Mouse (Mus musculus) layer of hippocampus, postnatal 36 days (tissue): Measurements from ENCODE around the gene Large2. TPM values are rescaled to one million over a fixed set of nuclear protein-coding genes. Genes with fewer than 3 reads are reported as not detected.

ENCODE experiments used
- DNase-seq, 2 experiments: peaks; one replicate each; pipeline ENCODE4 v3.0.0; 2022
- total RNA-seq, 2 experiments: library from RNA; stranded (reverse); gene quantifications; 2 replicates each; pipeline ENCODE4 v1.2.3; 2021

The Large2 gene
- total RNA-seq, 2 experiments from 2014 or later: 0.81 TPM; not detected in 1

DNA sequence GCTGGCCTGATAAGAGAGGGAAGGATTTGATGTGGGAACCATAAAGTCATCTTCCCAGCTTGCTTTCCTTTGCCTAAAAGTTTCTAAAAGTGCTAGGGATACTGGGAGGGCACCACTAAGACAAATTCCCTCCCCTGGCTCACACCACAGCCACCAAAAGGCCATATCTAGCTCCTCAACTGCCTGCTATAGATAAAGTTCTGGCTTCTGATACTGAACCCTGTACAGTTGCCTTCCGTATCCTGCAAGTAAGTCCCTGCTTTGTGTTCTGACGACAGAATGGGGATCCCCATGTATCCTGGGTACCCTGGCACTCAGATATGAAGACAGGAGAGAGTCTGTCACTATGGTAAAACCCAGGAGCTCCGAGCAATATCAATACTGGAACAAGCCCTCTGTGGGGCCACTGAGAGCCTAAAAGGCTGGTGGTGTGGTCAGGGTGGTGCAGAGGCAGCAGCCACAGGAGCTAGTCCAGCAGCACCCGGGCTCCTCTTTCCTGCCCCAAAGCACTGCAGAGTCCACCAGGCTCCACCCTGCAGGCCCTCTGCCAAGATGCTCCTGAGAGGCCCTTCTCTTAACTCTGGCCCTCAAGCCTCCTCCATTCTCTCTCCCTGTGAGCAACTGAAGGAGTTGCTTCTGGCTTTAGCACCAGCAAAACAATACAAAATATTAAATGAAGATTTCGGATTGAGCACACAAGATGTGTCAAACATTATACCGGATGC is 15.7 kb upstream of the Large2 start:
- DNase-seq: no peak

GRCm38 (mm10) chr2:92389645-92390044 is 15.0 kb upstream of the Large2 start:
- DNase-seq: no peak

GRCm38 (mm10) chr2:92388891-92389641 is 14.4 kb upstream of the Large2 start:
- DNase-seq: peak; percentile 89 to 94

- no peak for DNase-seq
Measured at GRCm38 (mm10) chr2:92388081-92388517, 13.4 kb upstream of the Large2 start.

GRCm38 (mm10) chr2:92387646-92388045 is 13.0 kb upstream of the Large2 start:
- peak in 1 of 2 experiments; percentile 60 for DNase-seq

DNA sequence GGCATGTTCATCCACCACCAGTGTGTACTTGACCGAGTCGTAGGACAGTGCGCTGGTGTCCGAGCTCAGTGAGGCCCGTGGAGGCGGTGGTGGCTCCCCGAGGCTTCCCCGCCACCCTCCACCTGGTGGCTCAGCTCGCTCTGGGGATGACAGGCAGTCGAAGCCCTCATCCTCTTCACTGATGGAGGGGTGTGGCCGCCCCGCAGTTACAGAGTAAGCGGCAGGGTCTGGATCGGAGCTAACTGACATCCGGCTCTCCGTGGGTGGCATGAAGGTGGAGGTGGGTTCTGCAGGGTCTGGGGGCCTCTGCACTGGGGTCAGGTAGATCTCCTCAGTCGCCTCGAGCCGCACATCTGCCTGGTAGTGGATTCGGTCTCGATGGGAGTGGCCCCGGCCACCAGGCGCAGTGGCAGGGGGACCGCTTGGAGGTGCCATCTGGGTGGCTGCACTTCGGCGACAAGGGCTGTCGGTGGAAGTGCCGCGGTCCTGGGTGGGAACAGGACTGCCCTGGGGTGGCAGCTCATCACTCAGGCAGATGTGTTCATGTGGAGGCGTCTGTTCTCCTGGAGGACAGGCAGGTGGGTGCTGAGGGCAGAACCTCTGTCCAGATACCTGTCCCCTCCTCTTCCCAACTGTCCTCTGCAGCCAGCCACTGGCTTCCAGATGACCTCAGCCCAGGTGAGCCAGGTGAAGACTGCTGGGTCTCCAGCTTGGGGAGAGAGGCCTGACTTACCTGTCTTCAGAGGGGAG is 12.3 kb upstream of the Large2 start:
- DNase-seq: no peak

DNA sequence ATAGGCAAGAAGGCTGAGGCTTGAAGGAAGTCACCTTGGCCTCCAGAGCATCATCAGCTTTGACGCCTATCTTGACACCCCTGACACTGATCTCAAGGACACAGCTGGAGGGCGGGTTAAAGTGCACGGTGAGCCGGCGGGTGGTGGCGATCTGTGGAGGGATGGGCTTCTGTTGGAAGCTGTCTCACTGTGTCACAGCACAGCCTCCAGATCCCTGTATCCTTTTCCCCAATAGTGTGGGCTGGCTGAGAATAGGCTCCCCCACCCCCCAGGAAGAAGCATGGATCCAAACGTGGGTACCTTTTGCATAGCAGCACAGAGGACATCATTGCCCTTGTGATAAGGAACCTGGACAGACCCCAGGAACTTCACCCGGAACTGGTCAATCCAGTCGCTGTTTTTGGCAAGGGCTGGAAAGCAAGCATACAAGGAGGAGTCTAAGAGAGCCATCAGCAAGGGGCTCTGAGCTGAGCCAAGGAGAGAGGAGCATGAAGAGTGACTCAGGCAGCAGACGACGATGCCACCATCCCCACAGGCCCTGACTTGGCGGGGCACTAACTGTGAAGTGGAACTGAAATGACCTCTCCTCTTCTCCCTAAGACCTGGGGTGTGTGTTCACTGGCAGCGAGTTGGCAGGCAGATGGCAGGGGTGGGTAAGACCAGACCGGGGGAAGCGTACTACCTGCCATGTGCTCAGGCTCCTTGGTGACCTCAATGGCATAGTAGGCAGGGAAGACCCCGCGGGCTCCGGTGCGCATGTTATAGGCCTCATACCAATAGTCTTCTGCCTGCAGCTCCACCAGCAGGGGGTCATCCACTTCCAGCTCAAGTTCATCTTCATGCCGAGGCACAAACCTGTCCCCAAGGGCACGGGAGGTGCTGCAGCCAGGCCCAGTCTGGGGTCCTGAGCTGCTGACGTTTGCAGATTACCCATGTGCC is 10.7 kb upstream of the Large2 start:
- no peak for DNase-seq

DNA sequence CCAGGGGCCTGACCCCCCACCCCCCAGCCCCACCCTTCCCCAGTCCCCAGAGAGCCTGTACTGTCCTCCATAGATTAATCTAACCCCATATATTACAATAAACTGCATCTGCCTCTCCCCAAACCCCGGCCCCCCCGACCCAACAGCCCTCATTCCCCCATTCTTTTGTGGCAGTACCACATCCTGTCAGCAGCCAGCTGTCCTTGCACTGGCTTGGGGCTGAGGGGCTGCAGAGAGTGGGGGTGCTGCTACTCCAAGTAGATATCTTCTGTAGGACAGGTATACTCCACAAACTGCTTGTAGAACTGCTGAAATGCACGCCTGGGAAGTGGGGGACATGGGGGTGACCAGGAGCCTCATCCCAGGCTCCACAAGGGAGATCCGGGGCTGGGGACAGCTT is 9.4 kb upstream of the Large2 start:
- no peak for DNase-seq

- no peak for DNase-seq
Measured at GRCm38 (mm10) chr2:92382759-92383158, 8.1 kb upstream of the Large2 start.

DNA sequence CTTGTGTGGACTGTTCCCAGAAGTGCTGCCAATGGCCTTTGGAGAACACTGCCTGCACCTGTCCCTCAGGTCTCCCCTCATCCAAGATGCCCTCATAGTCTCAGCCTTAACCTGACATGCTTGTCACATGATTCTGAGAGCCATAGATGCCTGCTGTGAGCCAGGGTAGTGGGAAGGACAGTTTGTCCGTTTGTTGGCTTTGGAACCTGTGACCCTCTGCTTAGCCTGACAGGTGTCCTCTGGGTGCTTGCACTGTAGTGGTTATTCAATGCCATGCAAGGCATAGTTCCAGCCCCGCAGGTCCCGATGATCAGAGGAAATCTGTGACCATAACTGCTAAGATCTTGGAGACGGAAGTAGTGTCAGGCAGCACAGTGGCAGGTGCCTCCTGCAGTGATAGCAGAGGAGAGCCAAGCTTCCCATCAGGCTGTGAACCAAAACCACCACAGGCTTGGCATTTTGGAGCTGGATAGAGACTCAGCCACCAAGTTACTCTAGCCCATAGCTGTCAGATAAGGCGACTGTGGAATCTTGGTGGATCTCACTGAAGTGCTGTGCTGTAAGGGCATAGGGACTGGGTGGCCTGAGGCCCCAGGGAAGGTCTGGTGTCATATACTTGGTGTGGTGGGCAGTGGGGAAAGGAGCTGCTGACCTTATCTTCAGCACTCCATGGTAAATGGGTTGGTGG is 7.4 kb upstream of the Large2 start, which contains the start of gene 1700029I15Rik:
1700029I15Rik (plus strand) TSS at position 638 of the 688 bp plus-strand sequence.
- DNase-seq: no peak

DNA sequence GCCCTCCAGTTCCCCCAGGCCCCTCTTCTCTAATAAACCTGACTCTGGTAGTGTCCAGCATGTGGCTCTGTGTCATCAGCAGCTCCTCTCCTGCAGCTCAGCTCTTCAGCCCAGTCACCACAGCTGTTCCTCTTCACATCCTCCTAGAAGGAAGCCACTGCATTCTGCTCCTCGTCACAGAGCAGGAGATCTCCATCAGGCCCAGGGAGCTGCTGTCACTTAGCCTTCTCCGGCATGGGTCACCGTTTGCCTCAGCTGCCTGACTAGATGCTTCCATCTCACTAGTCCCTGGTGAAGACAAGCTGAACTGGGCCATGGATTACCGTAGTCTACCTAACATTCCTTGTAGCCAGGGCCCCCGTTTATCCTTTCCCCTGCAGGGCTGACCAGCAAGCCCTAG is 6.5 kb upstream of the Large2 start:
- DNase-seq: no peak

GRCm38 (mm10) chr2:92380495-92381050 is 5.9 kb upstream of the Large2 start:
- DNase-seq: no peak

DNA sequence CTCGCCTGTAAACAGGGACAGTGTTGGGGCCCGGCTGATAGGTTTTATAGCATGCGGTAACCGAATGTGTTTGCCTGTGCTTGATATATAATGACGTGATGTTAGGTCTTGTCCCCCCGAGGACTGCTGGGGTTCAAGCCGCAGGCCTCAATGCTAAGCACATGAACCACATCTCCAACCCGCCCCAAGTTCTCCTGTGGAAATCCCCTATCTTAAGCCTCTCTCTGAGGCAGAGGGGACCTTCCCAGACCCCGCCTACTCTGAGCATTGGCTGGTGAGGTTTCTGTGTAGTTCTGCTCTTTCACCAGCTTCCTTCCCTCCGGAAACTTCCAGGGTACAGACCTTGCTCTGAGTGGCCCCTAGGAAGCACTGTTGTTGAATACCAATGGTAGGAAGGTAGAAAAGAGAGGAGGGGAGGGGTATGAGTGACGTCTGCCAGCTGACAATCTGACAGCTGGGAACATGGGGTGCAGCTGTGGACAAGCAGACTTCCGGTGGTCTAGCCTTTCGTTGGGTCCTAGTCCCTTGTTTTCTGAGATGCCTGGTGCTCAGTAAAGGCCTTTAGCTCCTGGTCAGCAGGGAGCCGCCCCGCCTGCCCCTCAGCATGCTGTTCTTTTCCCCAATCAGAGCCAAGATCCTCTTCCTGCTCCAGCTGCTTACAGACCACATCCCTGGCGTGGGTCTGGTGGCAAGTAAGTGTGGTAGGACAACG is 5.3 kb upstream of the Large2 start:
- DNase-seq: no peak

GRCm38 (mm10) chr2:92377320-92377719 is 2.7 kb upstream of the Large2 start:
- DNase-seq: no peak

DNA sequence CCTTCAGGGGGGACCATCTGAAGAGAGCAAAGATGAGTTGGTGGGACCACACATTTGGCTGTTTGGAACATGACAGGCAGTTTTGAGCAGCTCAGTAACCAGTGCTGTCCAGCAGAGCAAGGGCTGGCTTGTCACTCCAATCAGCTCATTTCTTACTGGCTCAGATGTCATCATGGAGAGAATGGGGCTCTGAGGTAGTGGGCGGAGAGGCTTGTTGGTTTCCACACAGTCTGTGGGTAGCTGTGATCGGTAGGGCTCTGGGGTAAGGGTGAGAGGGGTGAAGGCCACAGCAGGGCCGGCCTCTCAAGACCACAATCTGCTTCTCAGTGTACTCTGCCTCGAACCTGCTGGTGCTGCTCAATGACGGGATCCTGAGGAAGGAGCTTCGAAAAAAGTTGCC is 1.6 kb upstream of the Large2 start:
- DNase-seq: no peak

GRCm38 (mm10) chr2:92375788-92376187 is 1.1 kb upstream of the Large2 start:
- DNase-seq: no peak

GRCm38 (mm10) chr2:92375099-92375623 is 492 bp upstream of the Large2 start:
- peak; percentile 96 to 97 for DNase-seq

GRCm38 (mm10) chr2:92373437-92373813 is 1.2 kb downstream of the Large2 start:
- DNase-seq: no peak

- DNase-seq: no peak
Measured at GRCm38 (mm10) chr2:92372767-92373436, 1.8 kb downstream of the Large2 start.
